Mouse (Mus musculus): ENCODE results near the gene Tnfrsf12a.

Tnfrsf12a gene

DNA sequence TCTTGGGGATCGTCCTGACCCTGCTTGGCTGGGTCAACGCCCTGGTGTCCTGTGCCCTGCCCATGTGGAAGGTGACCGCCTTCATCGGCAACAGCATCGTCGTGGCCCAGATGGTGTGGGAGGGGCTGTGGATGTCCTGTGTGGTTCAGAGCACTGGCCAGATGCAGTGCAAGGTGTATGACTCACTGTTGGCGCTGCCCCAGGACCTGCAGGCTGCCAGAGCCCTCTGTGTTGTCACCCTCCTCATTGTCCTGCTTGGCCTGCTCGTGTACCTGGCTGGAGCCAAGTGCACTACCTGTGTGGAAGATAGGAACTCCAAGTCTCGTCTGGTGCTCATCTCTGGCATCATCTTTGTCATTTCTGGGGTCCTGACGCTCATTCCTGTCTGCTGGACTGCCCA, 3.8 kb upstream of the Tnfrsf12a start:
- DNase-seq (ENCODE audit: low spot score in 2 of 2) = no peak

DNA sequence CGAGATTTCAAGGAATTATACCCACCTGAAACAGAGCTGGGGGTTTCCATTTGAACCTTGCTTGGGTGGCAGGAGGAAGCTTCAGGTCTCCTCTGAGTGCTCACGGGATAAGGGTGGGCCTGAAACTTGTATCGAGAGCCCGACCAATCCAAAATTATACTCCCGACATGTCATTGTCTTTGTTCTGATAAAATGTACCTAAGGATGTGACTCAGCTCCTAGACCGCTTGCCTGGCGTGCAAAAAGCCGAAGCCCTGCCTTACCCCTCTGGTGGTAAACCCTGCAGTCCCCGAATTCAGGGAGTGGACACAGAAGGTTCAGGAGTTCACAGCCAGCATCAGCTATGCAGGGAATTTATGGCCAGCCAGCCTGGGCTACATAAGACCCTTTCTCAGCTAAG, 3.1 kb upstream of the Tnfrsf12a start:
- no peak for DNase-seq (ENCODE audit: low spot score in 2 of 2)

DNA sequence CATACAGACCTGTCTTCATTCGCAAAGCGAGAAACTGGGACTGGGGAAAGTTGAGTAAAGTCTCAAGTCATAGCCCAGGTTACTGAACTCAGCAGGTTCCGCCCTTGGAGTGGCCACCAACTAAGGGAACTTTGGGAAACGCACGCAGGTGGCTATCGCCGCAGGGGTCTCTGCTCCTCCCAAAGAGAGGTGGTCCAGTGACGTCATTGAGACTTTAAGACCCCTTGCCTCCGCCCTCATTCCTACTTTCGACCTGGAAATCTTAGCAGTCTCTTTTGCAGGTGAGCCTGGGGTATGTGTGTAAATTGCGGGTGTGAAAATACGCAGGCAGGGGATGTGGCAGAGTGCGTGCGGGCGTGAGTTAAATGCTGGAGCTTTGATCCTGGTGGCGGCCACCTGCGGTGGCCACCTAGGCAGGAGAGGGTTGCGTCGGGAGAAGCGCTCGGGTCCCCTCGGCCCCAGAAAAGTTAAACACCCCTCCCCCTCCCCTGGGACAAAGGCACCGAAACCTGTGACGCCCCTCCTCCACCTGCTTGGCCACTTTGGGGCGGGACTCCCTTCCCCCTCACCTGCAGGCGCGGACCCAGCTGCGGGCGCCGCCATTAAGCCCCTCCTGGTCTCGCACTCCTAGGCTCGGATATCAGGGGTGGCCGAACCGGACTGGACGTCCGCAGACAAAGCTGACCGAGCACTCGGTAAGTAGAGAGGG, 2.0 kb upstream of the Tnfrsf12a start, which contains the start of gene Cldn6:
TSS of gene Cldn6 (plus strand) at position 123 of the 709 bp plus-strand sequence.
- no peak for DNase-seq (ENCODE audit: low spot score in 2 of 2)

DNA sequence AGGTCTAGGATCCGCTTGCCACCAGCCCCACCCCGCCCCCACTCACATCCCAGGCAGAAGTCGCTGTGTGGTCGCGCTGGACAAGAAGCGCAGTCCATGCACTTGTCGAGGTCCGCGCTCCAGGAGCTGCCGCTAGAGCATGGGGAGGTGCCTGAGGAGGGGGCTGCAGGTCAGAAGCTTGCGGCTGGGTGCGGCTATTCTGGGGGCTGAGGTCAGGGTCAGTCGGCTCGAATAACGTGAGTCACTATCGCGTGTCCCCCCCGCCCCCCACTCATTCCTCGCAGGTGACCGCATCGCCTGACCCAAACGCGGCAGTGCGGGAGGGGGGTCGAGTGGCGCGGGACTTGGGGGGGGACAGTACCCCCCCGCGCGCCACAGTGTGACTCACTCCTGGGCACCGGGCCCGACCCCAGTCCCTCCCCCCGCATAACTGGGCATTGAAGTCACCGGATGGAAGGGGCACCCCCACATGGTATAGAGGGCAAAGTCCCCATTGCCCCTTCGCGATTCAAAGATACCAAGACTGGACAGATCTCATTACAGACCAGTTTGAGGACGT, 716 bp downstream of the Tnfrsf12a start:
- DNase-seq (ENCODE audit: low spot score in 2 of 2) = no peak

DNA sequence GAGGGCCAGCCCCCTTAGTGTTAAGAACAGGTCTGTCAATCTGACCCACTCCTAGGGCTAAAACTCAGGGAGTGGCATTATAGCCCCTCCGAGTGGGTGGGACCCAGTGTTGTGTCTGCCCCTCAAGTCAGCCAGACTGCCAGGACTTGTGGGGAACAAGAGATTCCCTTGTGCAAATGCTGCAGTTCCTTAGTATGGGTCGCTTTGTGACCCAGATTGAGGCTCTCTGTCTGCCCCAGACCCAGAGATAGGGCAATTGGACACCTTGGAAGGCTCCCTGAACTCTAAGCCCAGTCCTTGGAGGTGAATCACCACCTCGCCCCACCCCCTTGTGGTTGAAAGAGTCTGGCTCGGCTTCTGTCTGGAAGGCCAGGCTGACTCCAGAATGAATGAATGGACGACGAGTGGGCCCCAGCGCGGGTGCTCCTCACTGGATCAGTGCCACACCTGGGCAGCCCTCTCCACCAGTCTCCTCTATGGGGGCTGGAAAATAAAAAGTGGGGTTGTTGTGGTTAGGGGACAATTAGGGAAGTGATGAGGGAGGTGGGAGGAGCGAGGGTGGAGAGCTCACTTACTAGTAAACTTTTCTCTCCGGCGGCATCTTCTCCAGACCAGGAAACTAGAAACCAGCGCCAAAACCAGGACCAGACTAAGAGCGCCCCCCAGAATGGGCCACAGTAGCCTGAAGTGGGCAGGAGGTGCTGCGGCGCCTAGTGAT, 1.5 kb downstream of the Tnfrsf12a start:
- no peak for DNase-seq (ENCODE audit: low spot score in 2 of 2)

DNA sequence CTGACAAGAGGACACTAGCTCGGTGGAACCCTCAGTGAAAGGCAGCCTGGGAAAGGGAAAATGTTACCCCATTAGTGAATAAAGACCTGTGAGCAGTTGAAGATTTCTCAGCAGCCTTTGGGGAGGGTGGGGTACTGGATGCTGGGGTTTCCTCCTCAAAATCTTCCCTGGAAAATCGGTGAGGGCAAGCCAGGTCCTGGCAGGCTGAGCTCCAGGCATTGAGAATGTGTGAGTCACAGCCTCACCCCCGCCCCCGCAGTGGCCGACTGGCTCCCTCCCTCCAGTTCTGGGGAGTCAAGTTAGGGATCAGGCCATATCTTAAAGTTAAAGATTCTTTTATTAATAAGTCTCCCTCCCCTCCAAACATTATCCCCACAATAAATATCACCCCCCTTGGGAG, 2.1 kb downstream of the Tnfrsf12a start:
- DNase-seq (ENCODE audit: low spot score in 2 of 2) = no peak

DNA sequence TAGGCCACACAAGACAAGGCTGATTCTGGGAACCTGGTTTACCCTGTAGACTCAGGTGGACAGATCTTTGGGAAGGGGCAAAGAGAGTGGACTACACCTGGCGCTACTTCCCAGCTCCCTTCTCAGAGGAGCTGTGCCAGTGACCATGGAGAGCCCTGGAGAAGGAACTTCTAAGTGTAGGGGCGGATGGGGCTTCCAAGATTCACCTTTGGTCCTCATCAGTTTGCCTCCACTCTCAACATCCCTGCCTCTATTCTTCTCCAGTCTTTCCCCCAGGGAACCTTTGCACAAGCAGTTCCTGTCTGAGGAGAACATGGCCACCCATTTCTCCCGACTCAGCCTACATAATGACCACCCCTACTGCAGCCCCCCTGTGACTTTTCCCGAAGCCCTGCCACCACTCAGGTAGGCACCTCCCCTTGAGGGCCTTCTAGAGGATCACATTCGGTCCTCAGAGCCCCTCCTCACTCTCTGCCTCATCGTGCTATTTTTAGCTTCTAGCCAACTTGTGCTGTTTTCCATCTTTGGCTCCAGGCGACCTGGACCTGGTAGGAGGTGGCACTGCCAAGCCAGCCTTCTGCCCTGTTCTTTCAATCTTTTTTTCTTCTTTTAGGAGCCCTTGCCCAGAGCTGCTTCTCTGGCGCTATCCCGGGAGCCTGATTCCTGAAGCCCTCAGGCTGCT, 2.9 kb downstream of the Tnfrsf12a start:
- no peak for DNase-seq (ENCODE audit: low spot score in 2 of 2)

DNA sequence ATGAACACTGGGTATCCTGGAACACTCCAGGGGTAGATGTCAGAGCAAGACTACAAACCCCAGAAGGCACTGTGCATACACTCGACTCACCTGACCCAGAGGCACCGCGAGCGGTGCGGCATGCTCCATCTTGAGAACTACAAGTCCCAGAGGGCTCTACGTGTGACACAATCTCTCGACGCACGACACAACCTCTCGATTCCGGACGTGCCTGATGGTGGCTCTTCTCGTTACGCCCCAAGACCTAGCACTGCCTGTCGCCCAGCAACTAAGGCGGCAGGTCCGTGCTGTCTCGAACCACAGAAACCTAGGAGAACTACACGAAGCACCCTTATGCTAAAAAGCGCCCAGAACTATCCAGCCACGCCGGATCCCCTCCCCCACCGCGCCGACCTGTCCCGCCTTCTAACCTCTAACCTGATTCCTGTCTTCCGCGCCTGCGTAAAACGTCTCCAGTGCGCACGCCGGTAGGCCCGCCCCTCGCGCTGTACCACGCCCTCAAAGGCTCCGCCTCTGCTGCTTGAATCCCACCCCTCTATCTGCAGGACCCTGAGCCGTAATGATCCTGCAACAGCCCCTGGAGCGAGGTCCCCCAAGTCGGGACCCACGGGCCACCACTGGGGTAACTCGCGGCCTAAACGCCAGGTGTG, 3.7 kb downstream of the Tnfrsf12a start, which contains the start of the genes Hcfc1r1 and Thoc6:
TSS of gene Hcfc1r1 (plus strand) at position 173 of the 650 bp plus-strand sequence.
TSS of gene Thoc6 (minus strand) at position 459 of the 650 bp plus-strand sequence.
- DNase-seq (ENCODE audit: low spot score in 2 of 2) = peak; percentile 94 to 95

DNA sequence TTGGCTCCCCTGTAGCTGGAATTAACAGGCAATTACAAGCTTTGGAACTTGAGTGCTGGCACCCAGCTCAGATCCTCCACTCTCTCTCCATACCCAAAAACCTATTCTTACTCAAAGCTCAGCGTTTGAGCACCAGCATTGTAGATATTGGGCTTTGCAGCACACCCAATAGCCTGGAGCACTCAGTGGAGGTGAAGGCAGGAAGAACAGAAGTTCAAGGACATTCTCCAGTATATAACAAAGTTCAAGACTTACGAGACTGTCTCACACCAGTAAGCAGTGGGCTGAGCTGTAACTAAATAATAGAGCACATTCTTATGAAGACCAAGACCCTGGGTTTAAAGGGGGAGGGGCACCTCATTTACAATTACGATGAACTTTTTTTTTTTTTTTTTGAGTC, 4.5 kb downstream of the Tnfrsf12a start:
- DNase-seq (ENCODE audit: low spot score in 2 of 2) = no peak

DNA sequence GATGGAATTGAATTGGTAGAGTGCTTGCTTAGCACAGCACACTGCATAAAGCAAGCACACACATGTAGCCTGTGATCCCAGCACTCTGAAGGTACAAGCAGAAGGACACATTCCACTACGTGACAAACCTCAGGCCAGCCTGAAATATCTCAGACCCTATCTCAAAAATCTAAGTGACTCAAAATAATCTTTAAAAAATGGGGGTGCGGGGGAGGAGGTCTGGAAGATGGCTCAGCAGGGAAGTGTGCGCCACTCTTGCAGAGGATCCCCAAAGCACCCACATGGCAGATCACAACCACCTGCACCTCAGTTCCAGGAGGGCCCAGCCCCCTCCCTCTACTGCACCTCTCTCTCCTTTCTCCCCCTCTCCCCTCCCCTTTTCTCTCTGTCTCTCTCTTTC, 5.7 kb downstream of the Tnfrsf12a start:
- no peak for DNase-seq (ENCODE audit: low spot score in 2 of 2)

DNA sequence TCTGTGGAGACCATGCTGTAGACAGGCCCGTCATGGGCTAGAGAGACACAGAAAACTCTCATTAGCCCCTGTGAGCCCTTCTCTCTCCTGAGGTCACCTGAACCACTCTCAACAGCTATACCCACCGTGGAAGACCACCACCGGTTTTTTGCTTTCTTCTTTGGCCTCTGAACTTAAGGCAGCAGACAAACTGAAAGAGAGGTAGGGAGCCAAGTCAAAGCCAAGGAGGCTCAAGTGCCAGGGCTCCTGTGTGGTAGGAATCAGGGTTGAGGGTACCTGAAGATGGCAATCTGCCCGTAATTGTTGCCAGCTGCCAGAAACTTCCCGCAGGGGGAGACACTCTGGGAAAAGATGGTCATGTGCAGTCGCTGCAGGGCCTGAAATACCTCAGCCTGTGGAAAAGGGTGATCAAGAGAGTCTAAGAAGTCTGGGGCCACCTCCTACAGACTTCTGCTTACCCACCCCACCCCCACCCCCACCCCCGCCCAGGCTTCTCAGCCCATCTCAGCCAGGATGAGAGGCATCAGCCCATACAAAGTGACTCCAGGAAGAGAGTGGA, 6.7 kb downstream of the Tnfrsf12a start:
- DNase-seq (ENCODE audit: low spot score in 2 of 2) = no peak

DNA sequence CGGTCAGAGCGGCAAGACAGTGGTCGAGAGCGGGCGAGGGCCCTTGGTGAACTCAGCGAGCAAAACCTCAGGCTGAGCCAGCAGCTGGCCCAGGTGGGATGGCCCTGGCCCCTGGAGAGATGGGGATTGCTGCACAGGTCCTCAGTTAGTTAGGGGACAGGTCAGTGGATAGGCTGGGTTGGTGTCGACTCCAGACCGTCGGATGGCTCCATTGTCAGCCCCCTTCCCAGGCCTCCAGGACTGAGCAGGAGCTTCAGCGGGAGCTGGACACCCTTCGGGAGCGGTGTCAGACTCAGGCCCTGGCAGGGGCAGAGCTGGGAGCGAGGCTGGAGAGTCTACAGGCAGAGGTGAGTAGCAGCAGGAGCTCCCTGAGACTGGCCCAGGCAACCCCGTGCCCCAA, 11.8 kb downstream of the Tnfrsf12a start:
- DNase-seq (ENCODE audit: low spot score in 2 of 2) = no peak

DNA sequence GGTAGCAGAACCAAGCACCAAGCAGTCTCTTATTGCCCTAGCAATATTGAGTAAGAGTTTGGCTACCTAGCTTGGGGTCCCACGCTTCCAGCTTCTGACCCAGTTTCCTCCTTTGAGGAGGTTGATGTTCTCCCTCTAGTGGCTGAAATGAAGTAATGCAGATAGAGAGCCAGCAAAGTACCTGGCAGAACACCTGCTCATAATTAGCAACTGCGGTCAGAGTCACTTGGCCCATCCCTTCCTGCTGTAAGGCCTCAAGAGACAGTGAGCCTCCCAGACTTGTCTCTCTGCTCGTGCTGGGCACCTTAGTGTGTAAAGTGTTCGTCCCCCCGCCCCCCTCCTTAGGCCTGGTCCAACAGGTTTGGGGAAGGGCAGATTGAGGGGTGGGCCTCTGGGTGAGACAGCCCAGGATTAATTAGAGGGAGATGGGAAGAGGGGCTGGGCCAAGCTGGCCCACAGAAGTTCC, 12.7 kb downstream of the Tnfrsf12a start:
- no peak for DNase-seq (ENCODE audit: low spot score in 2 of 2)

DNA sequence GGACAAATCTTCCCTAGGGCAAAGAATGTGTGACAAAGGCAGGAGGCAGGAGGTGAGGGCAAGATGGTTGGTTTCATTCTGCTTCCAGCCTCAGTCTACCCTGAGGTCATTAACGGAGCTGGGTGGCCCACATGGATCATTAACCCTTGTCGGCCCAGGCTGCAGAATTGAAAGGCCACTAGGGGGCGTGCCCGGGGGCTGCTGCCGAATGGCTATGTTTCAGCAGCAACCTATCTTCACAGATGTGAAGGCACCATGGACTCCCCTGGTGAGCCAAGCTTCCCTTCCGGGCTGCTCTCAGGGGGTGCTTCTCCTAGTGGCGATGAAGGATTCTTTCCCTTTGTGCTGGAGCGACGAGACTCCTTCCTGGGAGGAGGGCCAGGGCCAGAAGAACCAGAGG, 15.7 kb downstream of the Tnfrsf12a start:
- DNase-seq (ENCODE audit: low spot score in 2 of 2) = no peak

DNA sequence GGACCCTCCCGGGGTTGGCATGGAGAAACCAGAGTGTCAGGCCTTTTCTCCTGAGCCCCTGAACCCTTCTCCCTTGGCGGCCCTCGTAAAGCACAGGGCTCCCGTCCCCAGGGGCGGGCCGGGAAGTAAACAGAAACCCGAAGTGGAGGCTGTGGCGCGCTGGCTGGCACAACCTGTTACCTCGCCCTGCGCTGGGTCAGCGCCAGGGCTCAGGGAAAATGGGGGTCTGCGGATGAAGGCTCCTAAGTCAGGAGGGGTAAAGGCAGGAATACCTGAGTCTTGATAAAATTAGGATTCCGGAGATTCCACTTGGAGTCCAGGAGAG, 16.4 kb downstream of the Tnfrsf12a start:
- DNase-seq (ENCODE audit: low spot score in 2 of 2) = no peak

DNA sequence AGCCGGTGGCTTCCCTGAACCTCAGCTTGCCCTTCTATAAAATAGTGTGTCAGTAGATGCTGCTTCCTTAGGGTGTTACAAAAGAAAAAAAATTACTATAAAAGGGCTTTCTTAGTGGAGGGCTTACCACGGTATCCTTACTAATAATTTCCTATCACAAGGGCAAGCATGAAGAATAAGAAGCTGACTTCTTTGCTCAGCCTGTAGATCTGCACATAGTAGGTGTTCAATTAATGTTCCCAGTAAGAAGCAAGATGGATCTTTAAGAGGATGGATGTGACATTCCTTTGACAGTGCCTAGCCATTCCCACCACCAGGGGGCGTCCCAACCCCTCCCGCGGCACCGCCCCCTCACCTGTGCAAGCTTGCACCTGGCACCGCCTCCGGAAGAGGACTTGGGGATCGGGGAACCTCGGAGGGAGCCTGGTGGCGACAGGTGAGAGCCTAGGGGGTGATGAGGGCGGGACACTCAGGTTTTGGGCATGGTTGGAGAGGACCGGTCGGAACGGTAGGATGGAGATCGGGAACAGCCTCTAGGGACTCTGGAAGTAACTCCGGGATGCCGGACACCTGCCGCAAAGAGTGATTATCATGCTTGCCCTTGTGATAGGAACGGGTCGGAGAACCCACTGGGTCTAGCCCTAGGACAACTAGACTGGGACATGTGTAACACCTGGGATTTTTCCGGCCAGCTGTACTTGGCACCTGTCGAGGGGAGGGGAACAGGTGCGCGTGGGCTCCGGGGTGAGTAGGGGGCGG, 17.0 kb downstream of the Tnfrsf12a start, which contains the start of gene Bicdl2:
TSS of gene Bicdl2 (plus strand) at position 390 of the 759 bp plus-strand sequence.
- no peak for DNase-seq (ENCODE audit: low spot score in 2 of 2)

DNA sequence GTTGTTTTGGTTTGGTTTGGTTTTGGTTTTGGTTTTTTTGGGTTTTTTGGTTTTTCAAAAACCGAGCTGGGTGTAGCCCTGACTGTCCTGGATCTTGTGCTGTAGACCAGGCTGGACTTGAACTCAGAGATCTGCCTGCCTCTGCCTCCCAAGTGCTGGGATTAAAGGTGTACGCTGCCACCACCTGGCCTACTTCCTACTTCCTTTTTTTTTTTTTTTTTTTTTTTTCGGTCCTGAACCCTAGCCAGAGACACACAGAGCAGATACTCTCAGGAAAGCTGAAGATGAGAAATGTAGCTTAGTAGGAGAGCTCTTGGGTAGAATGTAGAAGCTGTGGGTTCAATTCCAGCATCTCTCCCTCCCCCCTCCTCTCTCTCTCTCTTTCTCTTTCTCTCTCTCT, 18.8 kb downstream of the Tnfrsf12a start:
- DNase-seq (ENCODE audit: low spot score in 2 of 2) = no peak

DNA sequence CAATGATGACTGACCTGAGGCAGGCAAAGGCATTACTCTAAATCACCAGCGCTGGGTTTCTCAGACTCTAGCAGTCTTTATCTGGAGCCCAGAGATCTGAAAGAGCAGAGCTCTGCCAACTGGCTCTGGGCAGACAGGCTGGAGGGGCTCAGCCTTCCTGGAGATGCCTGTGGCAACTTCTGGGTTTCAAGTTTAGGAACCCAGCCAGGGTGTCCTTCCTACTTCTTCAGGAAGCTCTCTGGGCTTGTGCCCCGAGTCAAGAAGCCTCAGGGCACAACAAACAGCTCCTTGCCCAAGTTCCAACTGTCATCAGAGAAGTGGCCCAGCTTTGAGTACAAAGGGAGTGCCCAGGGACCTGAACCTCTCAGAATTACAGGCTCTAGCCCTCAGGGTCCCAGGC, 22.9 kb downstream of the Tnfrsf12a start:
- no peak for DNase-seq (ENCODE audit: low spot score in 2 of 2)

DNA sequence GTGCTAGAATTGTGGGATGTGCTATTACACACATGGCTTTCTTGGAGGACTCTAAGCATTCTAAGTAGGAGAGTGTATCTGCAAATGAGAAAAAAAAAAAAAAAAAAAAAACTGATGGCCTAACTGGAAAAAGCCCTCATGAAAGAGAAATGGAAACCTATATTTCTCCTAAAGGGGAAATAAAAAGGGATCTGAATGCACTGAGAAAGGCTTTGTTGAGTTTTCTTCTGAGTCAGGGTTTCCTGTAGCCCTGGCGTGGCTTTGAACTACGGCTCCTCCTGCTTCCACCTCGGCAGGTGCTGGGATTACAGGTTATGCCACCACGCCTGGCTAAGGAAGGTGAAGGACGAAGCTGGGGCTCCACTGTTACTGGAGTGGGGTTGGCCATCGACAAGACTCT, 23.3 kb downstream of the Tnfrsf12a start:
- DNase-seq (ENCODE audit: low spot score in 2 of 2) = no peak

DNA sequence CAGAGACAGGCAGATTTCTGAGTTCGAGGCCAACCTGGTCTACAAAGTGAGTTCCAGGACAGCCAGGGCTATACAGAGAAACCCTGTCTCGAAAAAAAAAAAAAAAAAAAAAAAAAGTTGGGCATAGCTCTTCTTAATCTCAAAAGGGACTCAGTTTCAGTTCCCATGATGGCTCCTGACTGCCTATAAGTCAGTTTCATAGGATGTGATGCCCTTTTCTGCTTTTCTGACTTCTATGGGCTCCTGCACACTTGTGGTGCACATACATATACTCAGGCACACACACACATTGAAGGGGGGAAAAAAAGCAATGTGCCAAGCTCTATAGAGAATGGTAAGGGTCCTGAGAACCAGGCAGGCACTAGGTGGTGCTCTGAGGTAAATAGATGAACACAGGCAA, 23.9 kb downstream of the Tnfrsf12a start:
- DNase-seq (ENCODE audit: low spot score in 2 of 2) = no peak

DNA sequence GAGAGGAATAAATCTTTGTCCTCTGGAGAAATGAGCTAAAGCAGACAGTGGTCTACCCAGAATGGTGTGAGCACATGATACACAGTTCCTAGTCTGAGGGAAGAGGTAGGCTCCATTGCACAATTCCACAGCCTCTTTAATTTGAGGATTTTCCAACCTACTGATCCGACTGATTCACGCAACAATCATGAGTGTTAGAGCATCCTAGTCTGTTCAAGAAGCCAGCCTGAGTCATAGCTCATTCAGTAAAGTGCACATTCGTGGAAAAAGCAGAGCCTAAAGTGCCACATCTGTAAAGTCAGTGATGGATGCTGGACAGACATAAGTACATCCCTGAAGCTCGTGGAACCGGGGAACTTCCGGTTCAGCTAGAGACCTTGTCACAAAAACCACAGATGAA, 25.9 kb downstream of the Tnfrsf12a start:
- DNase-seq (ENCODE audit: low spot score in 2 of 2) = no peak
